11 mouse cellular contexts compared by ENCODE assay signal in genomic region chr13:75766238-75766637, GRCm38 (mm10). TPM values are rescaled to one million over a fixed set of nuclear protein-coding genes. Genes with fewer than 3 reads are reported as not detected.
DNase-seq lines count a peak whose midpoint lies in the region.
"Had no signal": no experiment of that assay in that cellular context is flagged by ENCODE, and none has a peak within 500 bp of the region (broad histone marks: within the 10 kb centered on the region; RNA-seq: fewer than 3 reads in every experiment).

No protein-coding gene starts in this region.

- intact Hi-C loops in heart, postnatal 36 days (cut with DNase I): no loop called here

- peak; percentile 42 for DNase-seq in heart, adult 11 months
- no peak for DNase-seq in heart, postnatal 36 days
- peak; percentile 58 for DNase-seq in right cerebral cortex, adult 18-20 months
- DNase-seq in right cerebral cortex, postnatal 10 days (ENCODE audit: low spot score in 2 of 2): no peak
- peak; percentile 37 for DNase-seq in embryo, embryonic 9.5 days (ENCODE audit: extremely low spot score)
- DNase-seq in telencephalon, adult 2 months (ENCODE audit: low read depth, low spot score): peak; percentile 63
- no peak for DNase-seq in layer of hippocampus, adult 9-10 months (ENCODE audit: low spot score)
- DNase-seq in urinary bladder, adult 18-20 months (ENCODE audit: low spot score in 2 of 2): no peak
- DNase-seq: cerebellum, adult 2 months; gastrocnemius, postnatal 36 days; thymus, adult 18-20 months had no signal

RNA-seq across cellular contexts. Expression of gene Ell2, which starts 59.7 kb away (rescaled TPM):
- 10 to 100 TPM; 17.0 to 23.2 TPM for total RNA-seq in heart, postnatal 36 days (2021)

Comparison
In these comparisons a context has a peak if more than half of its experiments do, and no peak if none do; other contexts are left out.
1. DNase-seq: peak in heart, adult 11 months (single experiment), right cerebral cortex, adult 18-20 months (single experiment), embryo, embryonic 9.5 days (single experiment) and telencephalon, adult 2 months (single experiment); none in heart, postnatal 36 days (0 of 2), right cerebral cortex, postnatal 10 days (0 of 2), layer of hippocampus, adult 9-10 months (single experiment) and urinary bladder, adult 18-20 months (0 of 2).